Mouse (Mus musculus) limb, embryonic 14.5 days (tissue): Measurements from ENCODE around the gene Tacc2. TPM values are rescaled to one million over a fixed set of nuclear protein-coding genes. Genes with fewer than 3 reads are reported as not detected.

Source experiments
- ATAC-seq: fragments of 200-750 bp; cut with Nextera tagmentation; 2 replicates; pipeline ENCODE4 v1.8.0; 2017; ENCODE audit warnings: low read depth, moderate number of reproducible peaks, moderate TSS enrichment; ENCODE audit not compliant: low FRiP score
- DNase-seq: peaks from one replicate; pipeline ENCODE4 v3.0.0-alpha.2; 2015; ENCODE audit warnings: low spot score
- H3K27ac ChIP-seq: fragments of 300-500 bp; sonication (generic); replicated peaks from 2 replicates; pipeline ENCODE4 v1.5.1; 2014; ENCODE audit warnings: low read depth, mild to moderate bottlenecking, low read length, moderate library complexity, mixed read lengths
- H3K27me3 ChIP-seq: fragments of 300-500 bp; sonication (generic); 2 replicates; pipeline ENCODE4 v1.6.1; 2014; ENCODE audit warnings: low read length, mixed read lengths; ENCODE audit not compliant: control insufficient read depth, insufficient read depth
- H3K36me3 ChIP-seq: fragments of 300-500 bp; sonication (generic); 2 replicates; pipeline ENCODE4 v1.6.1; 2014; ENCODE audit warnings: mild to moderate bottlenecking, low read length, moderate library complexity, mixed read lengths; ENCODE audit not compliant: control insufficient read depth, insufficient read depth
- H3K4me1 ChIP-seq: fragments of 300-500 bp; sonication (generic); 2 replicates; pipeline ENCODE4 v1.6.1; 2014; ENCODE audit warnings: antibody characterized with exemption, low read length, mixed read lengths; ENCODE audit not compliant: control insufficient read depth, insufficient read depth
- H3K4me2 ChIP-seq: fragments of 300-500 bp; sonication (generic); replicated peaks from 2 replicates; pipeline ENCODE4 v1.6.1; 2014; ENCODE audit warnings: low read depth, mild to moderate bottlenecking, low read length, moderate library complexity; ENCODE audit not compliant: severe bottlenecking
- H3K4me3 ChIP-seq: fragments of 300-500 bp; sonication (generic); replicated peaks from 2 replicates; pipeline ENCODE4 v1.5.1; 2014; ENCODE audit warnings: low read length
- H3K9ac ChIP-seq: fragments of 300-500 bp; sonication (generic); 2 replicates; pipeline ENCODE4 v1.6.1; 2014; ENCODE audit warnings: mild to moderate bottlenecking, low read depth, low read length, moderate library complexity; ENCODE audit not compliant: severe bottlenecking
- H3K9me3 ChIP-seq: fragments of 300-500 bp; sonication (generic); 2 replicates; pipeline ENCODE4 v1.6.1; 2016; ENCODE audit warnings: low read length; ENCODE audit not compliant: control insufficient read depth
- POLR2A ChIP-seq: fragments of 200-500 bp; IDR thresholded peaks from 2 replicates; pipeline ENCODE4 v1.8.0; 2012; ENCODE audit warnings: inconsistent platforms, mild to moderate bottlenecking, moderate library complexity, borderline replicate concordance; ENCODE audit not compliant: insufficient read depth, insufficient read length; ENCODE audit errors: extremely low read depth
- WGBS: fragments of 180-500 bp; shearing (Covaris S2); extraction: QIAGEN DNeasy Blood & Tissue Kit; methylation state at CpG from one replicate; pipeline ENCODE4 v1.1.7; 2014; 5-methylcytosine and 5-hydroxymethylcytosine counted together
- polyA plus RNA-seq, 2 experiments: library from polyadenylated mRNA; depleted of rRNA in 1 of 2; stranded (reverse) in 1 of 2; unstranded in 1 of 2; fragments of >200 nt; fragmentation: Nextera tagmentation in 1 of 2; extraction: Ambion mirVana in 1 of 2; gene quantifications; 2 replicates each; pipeline versions ENCODE4 v1.2.1 to v1.2.3; 2012 to 2014

Gene Tacc2
- polyA plus RNA-seq, 2 experiments, result 38.2 to 49.1 TPM

DNA sequence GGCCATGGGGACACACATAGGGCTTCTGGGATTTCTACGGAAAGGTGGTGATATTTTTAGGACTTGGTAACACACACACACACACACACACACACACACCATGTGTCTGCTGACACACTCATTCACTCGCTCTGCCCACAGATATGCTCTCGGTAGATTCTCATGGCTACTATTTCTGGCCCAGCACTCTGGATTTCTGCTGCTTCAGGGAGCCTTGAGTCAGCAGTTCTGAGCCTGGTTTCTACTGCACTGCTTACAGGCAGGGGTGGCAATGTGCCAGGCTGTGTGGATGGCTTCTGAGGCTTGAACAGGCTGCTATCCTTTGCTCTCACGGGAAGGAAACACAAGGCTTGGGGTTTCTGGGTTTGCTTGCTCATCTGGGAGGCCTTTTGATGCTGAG lies 104.6 kb downstream of the Tacc2 start:
- WGBS, result 67% methylated on average over 4 of the region's 4 CpGs
- ATAC-seq, result no peak
- no peak overlapping the region for H3K9ac ChIP-seq
- DNase-seq, result peak; percentile 66
- no peaks in the 10 kb centered on the region for H3K9me3 ChIP-seq
- peaks cover 15% of the 10 kb centered on the region for H3K4me1 ChIP-seq
- H3K36me3 ChIP-seq, result peaks cover 6% of the 10 kb centered on the region; the same call in 1 of the 2 replicates
- H3K27ac ChIP-seq, result no peak overlapping the region
- H3K4me2 ChIP-seq, result no peak overlapping the region
- no peak for TF ChIP-seq POLR2A
- no peak overlapping the region for H3K4me3 ChIP-seq
- H3K27me3 ChIP-seq, result no peaks in the 10 kb centered on the region

DNA sequence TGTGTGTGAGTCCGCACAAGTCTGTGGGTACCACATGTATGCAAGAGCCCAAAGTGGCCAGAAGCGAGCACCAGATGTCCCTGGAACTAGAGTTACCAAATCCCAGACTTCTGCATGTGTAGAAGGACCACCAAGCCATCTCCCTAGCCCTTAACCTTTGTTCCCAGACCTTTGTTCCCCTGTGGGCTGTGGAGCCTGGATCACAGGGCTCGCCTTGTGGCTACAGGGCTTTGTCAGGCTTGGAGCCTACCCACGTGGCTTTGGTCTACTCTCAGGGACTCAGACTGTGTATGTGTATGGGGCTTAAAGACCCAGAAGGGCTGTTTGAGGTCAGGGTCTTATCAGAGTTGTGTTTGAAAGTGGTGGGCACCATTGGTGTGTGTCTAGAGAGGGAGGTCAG lies 111.4 kb downstream of the Tacc2 start:
- ATAC-seq (no peak), DNase-seq (no peak)
- Histone ChIP-seq H3K4me2 (no peak overlapping the region), H3K27me3 (no peaks in the 10 kb centered on the region), H3K9me3 (no peaks in the 10 kb centered on the region), H3K9ac (no peak overlapping the region), H3K27ac (no peak overlapping the region), H3K36me3 (no peaks in the 10 kb centered on the region), H3K4me1 (peaks cover 10% of the 10 kb centered on the region), H3K4me3 (no peak overlapping the region)
- no peak for TF ChIP-seq POLR2A
- 84% methylated on average over 4 of the region's 4 CpGs for WGBS

DNA sequence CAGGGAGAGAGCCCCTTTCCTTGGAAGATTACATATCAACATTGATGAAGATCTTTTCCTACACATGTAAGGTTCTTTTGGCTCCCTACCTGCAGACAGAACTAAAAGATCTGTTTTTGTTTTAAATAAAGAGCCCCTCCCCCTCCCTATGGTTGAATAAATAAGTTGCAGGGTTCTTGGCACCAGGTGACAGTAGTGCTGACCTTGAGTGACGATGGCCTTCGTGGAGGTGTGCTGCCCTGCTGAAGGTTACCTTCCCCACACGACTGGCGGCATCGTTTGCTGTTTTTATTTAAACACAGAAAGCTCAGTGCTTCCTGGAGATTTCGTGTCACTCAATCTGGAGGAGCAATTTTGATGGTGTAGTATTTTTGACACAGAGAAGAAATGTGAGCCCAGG lies 113.6 kb downstream of the Tacc2 start:
- WGBS, result 64% methylated on average over 6 of the region's 6 CpGs
- DNase-seq (no peak), ATAC-seq (no peak)
- H3K4me1 ChIP-seq, result peaks cover 33% of the 10 kb centered on the region
- H3K9me3 ChIP-seq, result no peaks in the 10 kb centered on the region
- no peak overlapping the region for H3K27ac ChIP-seq
- H3K9ac ChIP-seq, result no peak overlapping the region
- no peaks in the 10 kb centered on the region for H3K36me3 ChIP-seq
- no peak overlapping the region for H3K4me2 ChIP-seq
- TF ChIP-seq POLR2A, result no peak
- no peaks in the 10 kb centered on the region for H3K27me3 ChIP-seq
- no peak overlapping the region for H3K4me3 ChIP-seq

DNA sequence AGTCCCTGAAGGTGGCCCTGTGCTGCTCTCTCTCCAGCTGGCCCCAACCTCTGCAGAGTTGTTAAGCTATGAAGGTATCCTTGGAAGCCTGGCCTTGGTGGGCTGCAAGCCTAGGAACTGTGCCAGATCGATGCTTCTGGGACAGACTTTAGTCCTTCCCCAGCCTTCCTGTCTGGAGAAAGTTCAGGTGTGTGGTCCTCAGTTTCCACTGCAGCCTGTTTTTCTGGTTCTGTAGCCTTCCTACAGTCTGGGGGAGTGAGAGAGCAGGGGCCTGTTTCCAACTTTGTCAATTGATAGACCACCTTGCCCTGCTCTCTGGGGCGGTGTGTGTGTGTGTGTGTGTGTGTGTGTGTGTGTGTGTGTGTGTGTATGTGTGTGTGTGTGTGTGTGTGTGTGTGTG lies 114.7 kb downstream of the Tacc2 start:
- Histone ChIP-seq H3K4me1 (peaks cover 34% of the 10 kb centered on the region), H3K4me2 (peak overlapping the region; percentile 88), H3K4me3 (peak overlapping the region; percentile 67), H3K27me3 (no peaks in the 10 kb centered on the region), H3K9me3 (no peaks in the 10 kb centered on the region), H3K9ac (peak overlapping the region; percentile 89), H3K36me3 (no peaks in the 10 kb centered on the region), H3K27ac (peak overlapping the region; percentile 95)
- DNase-seq (peak; percentile 28), ATAC-seq (0 out of 2 replicates have a peak, but pooled peaks have one; percentile 1)
- no peak for TF ChIP-seq POLR2A
- WGBS, result 19% methylated on average over 2 of the region's 2 CpGs

DNA sequence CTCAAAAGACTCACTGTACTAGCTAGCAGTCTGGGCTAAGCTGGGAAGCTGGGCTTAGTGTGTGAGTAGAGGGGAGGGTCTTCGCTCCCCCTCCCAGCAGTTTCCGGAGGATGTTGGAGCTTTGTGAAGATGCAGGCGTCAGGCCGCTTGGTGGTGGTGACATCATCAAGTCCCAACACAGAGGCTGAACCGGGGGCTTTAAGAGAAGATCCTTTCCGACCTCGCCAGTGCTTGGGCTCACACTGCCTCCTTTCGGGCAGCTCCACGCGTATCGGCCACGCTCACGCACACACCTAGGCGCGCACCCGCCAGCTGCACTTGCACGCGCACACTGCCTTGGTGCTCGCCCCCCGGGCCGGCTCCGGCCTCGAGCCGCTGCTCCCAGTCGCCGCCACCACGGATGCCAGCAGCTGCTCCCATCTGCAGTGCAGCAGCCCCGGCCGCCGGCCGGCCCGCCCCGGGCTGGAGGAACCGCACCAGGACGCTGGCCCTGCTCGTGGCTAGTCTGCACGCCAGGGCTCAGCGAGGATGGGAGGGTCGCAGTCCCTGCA lies 115.2 kb downstream of the Tacc2 start:
- DNase-seq (peak; percentile 90), ATAC-seq (peak; percentile 83)
- Histone ChIP-seq H3K27ac (peak overlapping the region; percentile 95), H3K4me3 (peak overlapping the region; percentile 67), H3K4me2 (peak overlapping the region; percentile 88), H3K27me3 (no peaks in the 10 kb centered on the region), H3K4me1 (peaks cover 34% of the 10 kb centered on the region), H3K9ac (peak overlapping the region; percentile 89), H3K9me3 (no peaks in the 10 kb centered on the region), H3K36me3 (no peaks in the 10 kb centered on the region)
- 0% methylated on average over 35 of the region's 39 CpGs for WGBS
- TF ChIP-seq POLR2A, result no peak
